Mouse (Mus musculus) ovary, adult 2 months (tissue): Measurements from ENCODE around the gene Tmsb4x. TPM values are rescaled to one million over a fixed set of nuclear protein-coding genes. Genes with fewer than 3 reads are reported as not detected.

Experiments
- polyA plus RNA-seq: library from polyadenylated mRNA; depleted of rRNA; stranded (reverse); fragments of >200 nt; gene quantifications from 2 replicates; pipeline ENCODE4 v1.2.3, GENCODE M21; 2012; rRNA removed

The Tmsb4x gene
- 41.9 and 70.3 TPM in 2 replicates for polyA plus RNA-seq

DNA sequence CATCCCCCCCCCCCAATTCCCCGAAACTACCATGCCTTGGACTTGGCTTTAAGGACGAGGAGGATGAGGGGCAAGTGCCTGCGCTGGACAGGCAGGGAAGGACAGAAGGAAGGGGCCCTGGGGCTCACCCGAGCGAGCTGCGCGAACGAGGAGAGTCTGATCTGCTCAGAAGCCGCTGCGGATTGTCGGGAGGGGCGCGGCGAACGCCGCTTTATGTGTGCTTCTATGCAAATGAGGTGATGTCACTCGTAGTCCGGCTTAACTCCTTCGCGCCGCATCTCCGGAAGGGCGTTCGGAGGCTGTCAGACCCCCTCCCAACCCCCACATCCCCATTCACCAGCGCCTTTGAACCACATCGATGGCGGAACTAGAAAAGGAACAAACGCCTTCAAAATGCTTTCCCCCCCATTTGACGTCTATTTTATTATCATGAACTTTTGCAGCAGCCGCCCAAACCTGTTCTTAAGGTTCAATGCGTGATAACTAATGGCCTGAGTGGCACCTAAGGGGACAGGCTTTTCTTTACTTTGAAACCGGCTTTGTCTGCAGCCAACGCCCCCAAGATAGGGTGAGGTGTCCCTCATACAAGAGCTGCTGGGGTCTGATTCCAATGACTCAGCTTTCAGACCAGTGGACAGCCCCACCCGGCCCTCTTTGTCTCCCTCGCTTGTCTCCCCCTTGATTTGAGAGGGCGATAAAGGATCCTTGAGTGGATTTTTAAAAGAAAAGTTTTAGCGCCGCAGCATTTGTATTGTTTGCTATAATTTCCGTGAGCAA is at the start of gene Tmsb4x:
Tmsb4x (minus strand) TSS at position 338 of the 777 bp plus-strand sequence.

Other genes with a start within 250 kb of the Tmsb4x start
- 0.07 and 0.91 TPM in 2 replicates for gene Tlr8, start 55.0 kb upstream of the Tmsb4x start, polyA plus RNA-seq
- gene Tlr7, start 121.2 kb upstream of the Tmsb4x start, polyA plus RNA-seq = 0.14 and 0.16 TPM in 2 replicates
- 52.8 and 56.3 TPM in 2 replicates for gene Prps2, start 173.4 kb upstream of the Tmsb4x start, polyA plus RNA-seq